Mouse (Mus musculus) midbrain, embryonic 11.5 days (tissue): ENCODE measurements around the gene Mgarp. TPM values are rescaled to one million over a fixed set of nuclear protein-coding genes. Genes with fewer than 3 reads are reported as not detected.
"Not testable (repeated sequence)": the region's sequence is repeated elsewhere in the genome, so short reads cannot be mapped to it uniquely, and the experiment has no call there.

Experiments
- ATAC-seq: fragments of 200-750 bp; cut with Nextera tagmentation; 2 replicates; pipeline ENCODE4 v1.8.0; 2017; ENCODE audit warnings: moderate TSS enrichment, moderate library complexity; ENCODE audit not compliant: low FRiP score
- DNase-seq: peaks from one replicate; pipeline ENCODE4 v3.0.0; 2015; ENCODE audit warnings: low spot score; ENCODE audit errors: missing footprints
- H3K27ac ChIP-seq: fragments of 300-500 bp; sonication (generic); 2 replicates; pipeline ENCODE4 v1.5.1; 2014; ENCODE audit warnings: low read depth, low read length
- H3K27me3 ChIP-seq: fragments of 300-500 bp; sonication (generic); 2 replicates; pipeline ENCODE4 v1.6.1; 2014; ENCODE audit warnings: mild to moderate bottlenecking, low read length, moderate library complexity, mixed read lengths; ENCODE audit not compliant: control insufficient read depth, insufficient read depth
- H3K36me3 ChIP-seq: fragments of 300-500 bp; sonication (generic); 2 replicates; pipeline ENCODE4 v1.6.1; 2014; ENCODE audit warnings: mild to moderate bottlenecking, low read length, moderate library complexity, mixed read lengths; ENCODE audit not compliant: control insufficient read depth, insufficient read depth
- H3K4me1 ChIP-seq: fragments of 300-500 bp; sonication (generic); 2 replicates; pipeline ENCODE4 v1.6.1; 2014; ENCODE audit warnings: low read length; ENCODE audit not compliant: control insufficient read depth, insufficient read depth
- H3K4me2 ChIP-seq: fragments of 300-500 bp; sonication (generic); 2 replicates; pipeline ENCODE4 v1.6.1; 2014; ENCODE audit warnings: mild to moderate bottlenecking, moderate library complexity
- H3K4me3 ChIP-seq: fragments of 300-500 bp; sonication (generic); 2 replicates; pipeline ENCODE4 v1.5.1; 2014; ENCODE audit warnings: low read depth, low read length
- H3K9ac ChIP-seq: fragments of 300-500 bp; sonication (generic); 2 replicates; pipeline ENCODE4 v1.6.1; 2014; ENCODE audit warnings: low read length
- H3K9me3 ChIP-seq: fragments of 300-500 bp; sonication (generic); 2 replicates; pipeline ENCODE4 v1.6.1; 2016; ENCODE audit warnings: low read length; ENCODE audit not compliant: control insufficient read depth
- WGBS: fragments of 180-500 bp; shearing (Covaris S2); extraction: QIAGEN DNeasy Blood & Tissue Kit; methylation state at CpG from one replicate; pipeline ENCODE4 v1.1.7; 2014; 5-methylcytosine and 5-hydroxymethylcytosine counted together
- polyA plus RNA-seq: library from polyadenylated mRNA; unstranded; fragments of >200 nt; fragmentation: Nextera tagmentation; extraction: Ambion mirVana; gene quantifications from 2 replicates; pipeline ENCODE4 v1.2.1, GENCODE M21; 2014

The Mgarp gene
- polyA plus RNA-seq, 1 experiment from 2014 or later = 26.9 TPM

- Histone ChIP-seq H3K9ac (no peak overlapping the region), H3K36me3 (no peaks in the 10 kb centered on the region), H3K27me3 (peaks cover 15% of the 10 kb centered on the region), H3K4me3 (no peak overlapping the region), H3K27ac (no peak overlapping the region), H3K4me2 (no peak overlapping the region), H3K4me1 (peaks cover 3% of the 10 kb centered on the region; the same call in 1 of the 2 replicates), H3K9me3 (no peaks in the 10 kb centered on the region)
- no peak for DNase-seq
- ATAC-seq = no peak
- WGBS = 54% methylated on average over 5 of the region's 5 CpGs
These were observed 39.5 kb downstream of the Mgarp start for GRCm38 (mm10) chr3:51357078-51357477.

DNA sequence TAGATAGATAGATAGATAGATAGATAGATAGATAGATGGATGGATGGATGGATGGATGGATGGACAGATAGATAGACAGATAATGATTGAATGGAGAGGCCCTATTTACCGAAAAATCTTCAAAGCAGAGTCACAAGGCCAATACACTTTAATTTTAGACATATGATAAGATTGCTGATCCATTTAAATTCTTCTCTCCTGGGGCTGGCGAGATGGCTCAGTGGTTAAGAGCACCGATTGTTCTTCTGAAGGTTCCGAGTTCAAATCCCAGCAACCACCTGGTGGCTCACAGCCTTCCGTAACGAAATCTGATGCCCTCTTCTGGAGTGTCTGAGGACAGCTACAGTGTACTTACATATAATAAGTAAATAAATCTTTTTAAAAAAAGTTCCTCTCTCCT, 41.6 kb downstream of the Mgarp start:
- WGBS = 89% methylated on average over 6 of the region's 6 CpGs
- not testable (repeated sequence) for H3K4me2 ChIP-seq
- DNase-seq = peak; percentile 41

DNA sequence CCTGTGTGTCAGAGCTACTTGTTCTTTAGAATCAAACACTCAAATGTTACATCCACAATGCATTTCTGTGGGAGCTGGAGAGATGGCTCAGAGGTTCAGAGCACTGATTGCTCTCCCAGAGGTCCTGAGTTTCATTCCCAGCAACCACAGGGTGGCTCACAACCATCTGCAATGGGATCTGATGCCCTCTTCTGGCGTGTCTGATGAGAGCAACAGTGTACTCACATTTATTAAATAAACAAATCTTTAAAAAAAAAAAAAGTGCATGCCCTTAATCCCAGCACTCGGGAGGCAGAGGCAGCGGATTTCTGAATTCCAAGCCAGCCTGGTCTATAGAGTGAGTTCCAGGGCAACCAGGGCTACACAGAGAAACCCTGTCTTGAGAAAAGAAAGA, 42.5 kb downstream of the Mgarp start:
- ATAC-seq = no peak

More for the DNA sequence above, 41.6 kb downstream of the Mgarp start:
- H3K9ac ChIP-seq, ATAC-seq, H3K36me3 ChIP-seq, H3K9me3 ChIP-seq, H3K4me3 ChIP-seq, H3K27ac ChIP-seq, H3K4me1 ChIP-seq: not testable (repeated sequence)
- H3K27me3 ChIP-seq = peaks cover 15% of the 10 kb centered on the region

GRCm38 (mm10) chr3:51353325-51354033, 43.1 kb downstream of the Mgarp start:
- WGBS = 75% methylated on average over 4 of the region's 4 CpGs
- no peak overlapping the region for H3K27ac ChIP-seq
- no peaks in the 10 kb centered on the region for H3K36me3 ChIP-seq
- no peak overlapping the region for H3K4me2 ChIP-seq
- peaks cover 5% of the 10 kb centered on the region for H3K27me3 ChIP-seq
- no peak overlapping the region for H3K4me3 ChIP-seq
- H3K9me3 ChIP-seq = no peaks in the 10 kb centered on the region
- DNase-seq (peak; percentile 84), ATAC-seq (no peak)
- H3K9ac ChIP-seq = no peak overlapping the region
- H3K4me1 ChIP-seq = no peaks in the 10 kb centered on the region

More for the DNA sequence above, 42.5 kb downstream of the Mgarp start:
- Histone ChIP-seq H3K27me3 (peaks cover 8% of the 10 kb centered on the region), H3K4me3 (no peak overlapping the region), H3K4me1 (peaks cover 3% of the 10 kb centered on the region; the same call in 1 of the 2 replicates), H3K36me3 (no peaks in the 10 kb centered on the region), H3K9me3 (no peaks in the 10 kb centered on the region), H3K4me2 (no peak overlapping the region), H3K9ac (no peak overlapping the region), H3K27ac (no peak overlapping the region)
- DNase-seq = no peak
- WGBS = 67% methylated on average over 3 of the region's 3 CpGs

- Histone ChIP-seq H3K27me3 (no peaks in the 10 kb centered on the region), H3K9ac (no peak overlapping the region), H3K36me3 (no peaks in the 10 kb centered on the region), H3K4me1 (no peaks in the 10 kb centered on the region), H3K4me3 (no peak overlapping the region), H3K4me2 (no peak overlapping the region), H3K27ac (no peak overlapping the region), H3K9me3 (no peaks in the 10 kb centered on the region)
- ATAC-seq (no peak), DNase-seq (no peak)
- 28% methylated on average over 3 of the region's 3 CpGs for WGBS
These were observed 45.7 kb downstream of the Mgarp start for GRCm38 (mm10) chr3:51350806-51351205.

- Histone ChIP-seq H3K27ac (no peak overlapping the region), H3K4me3 (no peak overlapping the region), H3K4me1 (no peaks in the 10 kb centered on the region), H3K27me3 (no peaks in the 10 kb centered on the region), H3K36me3 (no peaks in the 10 kb centered on the region), H3K9ac (no peak overlapping the region), H3K9me3 (no peaks in the 10 kb centered on the region), H3K4me2 (no peak overlapping the region)
- ATAC-seq (no peak), DNase-seq (peak; percentile 54)
- WGBS = 57% methylated on average over 3 of the region's 3 CpGs
These were observed 47.8 kb downstream of the Mgarp start for GRCm38 (mm10) chr3:51348646-51349238.

GRCm38 (mm10) chr3:51345017-51345416, 51.5 kb downstream of the Mgarp start:
- 94% methylated on average over 2 of the region's 2 CpGs for WGBS
- H3K36me3 ChIP-seq = not testable (repeated sequence)

GRCm38 (mm10) chr3:51344182-51344581, 52.4 kb downstream of the Mgarp start:
- not testable (repeated sequence) for H3K27me3 ChIP-seq, H3K4me3 ChIP-seq, H3K4me2 ChIP-seq, H3K36me3 ChIP-seq, H3K27ac ChIP-seq, DNase-seq, H3K4me1 ChIP-seq, H3K9ac ChIP-seq, ATAC-seq, H3K9me3 ChIP-seq
- 92% methylated on average over 6 of the region's 6 CpGs for WGBS

More at GRCm38 (mm10) chr3:51345017-51345416, 51.5 kb downstream of the Mgarp start:
- not testable (repeated sequence) for H3K27ac ChIP-seq, ATAC-seq, H3K4me1 ChIP-seq, H3K4me3 ChIP-seq, H3K27me3 ChIP-seq, H3K9me3 ChIP-seq, H3K4me2 ChIP-seq, H3K9ac ChIP-seq
- DNase-seq = peak; percentile 72

DNA sequence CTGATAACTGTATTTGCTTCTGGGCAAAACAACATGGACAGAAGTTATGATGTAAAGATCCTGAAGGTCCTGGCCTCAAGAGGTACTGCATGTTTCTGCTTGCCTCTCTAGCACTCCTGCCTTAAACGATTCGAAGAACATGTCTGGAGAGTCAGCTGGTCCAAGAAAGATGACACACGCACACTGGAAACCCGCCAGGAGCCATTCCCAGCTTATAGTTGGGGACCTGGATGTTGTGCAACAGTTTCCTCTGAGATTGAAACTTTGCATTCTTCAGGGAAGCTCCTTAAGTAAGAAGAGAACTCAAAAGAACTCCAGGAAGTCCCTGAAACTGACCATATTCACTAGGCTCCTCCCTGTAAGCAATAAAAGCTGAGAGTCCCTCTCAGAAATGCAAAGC, 53.3 kb downstream of the Mgarp start:
- Histone ChIP-seq H3K4me3 (no peak overlapping the region), H3K36me3 (no peaks in the 10 kb centered on the region), H3K9ac (no peak overlapping the region), H3K27me3 (no peaks in the 10 kb centered on the region), H3K27ac (no peak overlapping the region), H3K4me1 (peaks cover 12% of the 10 kb centered on the region), H3K4me2 (no peak overlapping the region), H3K9me3 (no peaks in the 10 kb centered on the region)
- no peak for DNase-seq
- WGBS = 93% methylated on average over 4 of the region's 4 CpGs
- ATAC-seq = no peak
